Mouse (Mus musculus) MEL-GATA-1-ER (cell line): ENCODE measurements around the gene Entpd1.
A peak's percentile ranks its signal among the peaks of the same experiment; 100 is the strongest.
"Not testable (repeated sequence)": the region's sequence is repeated elsewhere in the genome, so short reads cannot be mapped to it uniquely, and the experiment has no call there.

Experiments used
- DNase-seq: peaks from one replicate; pipeline ENCODE4 v3.0.0-alpha.2; 2012; ENCODE audit warnings: low read depth; ENCODE audit errors: extremely low read depth

Entpd1 gene

DNA sequence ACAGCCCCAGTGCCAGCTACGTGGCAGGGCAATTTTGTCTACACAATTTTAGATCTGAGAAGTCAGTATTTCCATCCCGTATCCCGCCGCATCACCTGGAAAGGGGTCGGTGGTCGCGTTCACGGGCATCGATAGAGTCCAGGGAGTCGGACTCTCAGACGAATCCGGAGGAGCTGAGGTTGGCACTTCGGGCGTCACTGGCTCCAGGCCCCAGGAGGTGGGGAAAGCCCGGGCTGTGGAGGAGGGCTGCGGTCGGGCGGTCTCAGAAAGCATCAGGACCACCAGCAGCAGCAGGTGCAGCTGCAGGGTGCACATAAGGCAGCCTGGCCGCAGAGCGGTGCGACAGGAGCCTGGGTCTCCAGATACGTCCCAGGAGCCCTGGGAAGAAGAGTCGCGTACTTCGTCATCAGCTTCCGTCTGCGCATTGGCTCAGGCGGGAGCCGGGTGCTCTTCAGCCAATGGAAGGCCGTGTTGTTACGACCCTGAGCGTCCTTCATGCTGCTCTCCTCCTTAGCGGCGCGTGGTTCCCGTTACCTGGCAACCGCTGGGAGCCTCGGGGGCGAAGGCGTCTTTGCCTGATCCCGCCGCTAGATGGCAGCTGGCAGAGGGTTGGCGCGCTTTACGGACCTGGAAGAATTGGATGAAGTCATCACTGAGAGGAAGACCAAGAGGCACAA lies at the start of gene Entpd1, which contains the start of gene Tctn3:
Gene Entpd1, plus strand, starts transcription at position 537 of the 677 bp plus-strand sequence.
Gene Tctn3, minus strand, starts transcription at position 404 of the 677 bp plus-strand sequence.
- DNase-seq = peak; percentile 95

DNA sequence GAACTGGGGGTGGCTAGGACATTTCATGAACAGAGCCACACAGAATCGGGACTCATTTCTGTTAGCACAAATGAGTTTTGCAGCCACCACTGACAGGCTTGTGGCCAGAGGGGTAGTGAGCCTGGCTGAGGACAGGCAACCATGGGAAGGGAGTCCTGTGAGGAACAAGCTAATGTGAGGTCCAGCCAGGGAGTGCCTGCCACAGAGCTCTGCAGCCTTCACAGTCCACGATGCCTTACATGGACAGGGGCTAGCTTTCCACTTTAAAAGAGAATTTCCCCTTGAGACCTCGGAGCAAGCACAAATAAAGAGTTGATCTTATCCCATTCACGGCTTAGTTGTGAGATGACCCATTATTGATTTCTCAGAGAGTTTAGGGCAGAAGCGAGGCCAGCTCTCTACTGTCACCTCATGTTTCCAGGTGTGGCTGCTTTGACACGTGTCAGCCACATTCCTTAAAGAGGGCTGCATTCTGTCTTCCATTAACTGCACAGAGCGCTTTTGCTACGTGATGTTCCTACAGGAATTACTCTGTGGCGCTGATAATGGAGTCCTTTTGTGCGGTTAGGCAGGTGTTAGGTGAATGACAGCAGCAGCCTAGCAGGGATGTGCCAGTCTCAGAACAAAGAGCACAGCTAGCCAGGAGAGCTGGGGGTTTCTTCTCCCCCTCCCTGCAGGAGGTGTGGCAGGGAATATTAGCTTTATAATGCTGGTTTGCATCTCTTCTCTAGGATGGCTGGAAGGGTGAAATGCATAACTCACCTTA lies 48.1 kb upstream of the Entpd1 start:
- DNase-seq = no peak

- no peak for DNase-seq
Measured at GRCm38 (mm10) chr19:40567616-40568015, 44.5 kb upstream of the Entpd1 start.

DNA sequence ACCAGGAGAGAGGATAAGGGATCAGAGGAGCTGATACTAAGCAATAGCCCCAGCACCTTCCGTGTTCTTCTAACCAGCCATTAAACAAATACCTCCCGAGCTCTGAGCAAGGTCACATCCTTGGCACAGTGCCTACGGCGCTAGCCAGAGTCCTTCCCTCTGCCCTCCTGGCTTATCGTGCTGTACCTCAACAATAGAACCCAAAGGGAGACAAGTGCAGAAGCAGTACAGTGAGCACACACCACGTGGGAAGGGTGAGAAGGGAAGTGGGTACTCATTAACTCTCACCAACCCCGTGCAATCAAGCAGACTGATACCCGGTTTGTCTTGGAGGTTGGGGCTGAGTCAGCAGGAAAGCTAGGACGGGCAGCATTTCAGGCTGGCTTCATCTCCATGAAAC lies 41.4 kb upstream of the Entpd1 start:
- DNase-seq = no peak

GRCm38 (mm10) chr19:40575438-40575837 lies 36.7 kb upstream of the Entpd1 start:
- no peak for DNase-seq

DNA sequence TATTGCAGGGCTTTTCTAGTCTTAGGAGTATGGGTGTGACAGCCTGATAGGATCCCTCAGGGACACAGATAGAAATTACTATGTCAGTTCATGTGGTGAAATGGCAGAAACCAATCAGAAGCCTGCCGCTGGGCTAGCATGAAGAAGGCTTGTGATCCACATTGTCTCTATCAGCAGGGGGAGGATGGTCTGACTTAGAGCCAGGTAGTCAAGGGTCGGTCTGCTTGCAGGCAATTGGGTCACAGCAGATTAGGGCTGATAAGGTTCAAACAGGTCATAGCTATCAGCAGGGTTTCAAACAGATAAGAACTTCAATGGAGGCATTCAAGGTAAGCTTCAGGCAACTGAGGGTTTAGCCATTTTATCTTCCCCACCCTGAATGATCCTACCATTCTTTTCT lies 31.3 kb upstream of the Entpd1 start:
- DNase-seq = no peak

DNA sequence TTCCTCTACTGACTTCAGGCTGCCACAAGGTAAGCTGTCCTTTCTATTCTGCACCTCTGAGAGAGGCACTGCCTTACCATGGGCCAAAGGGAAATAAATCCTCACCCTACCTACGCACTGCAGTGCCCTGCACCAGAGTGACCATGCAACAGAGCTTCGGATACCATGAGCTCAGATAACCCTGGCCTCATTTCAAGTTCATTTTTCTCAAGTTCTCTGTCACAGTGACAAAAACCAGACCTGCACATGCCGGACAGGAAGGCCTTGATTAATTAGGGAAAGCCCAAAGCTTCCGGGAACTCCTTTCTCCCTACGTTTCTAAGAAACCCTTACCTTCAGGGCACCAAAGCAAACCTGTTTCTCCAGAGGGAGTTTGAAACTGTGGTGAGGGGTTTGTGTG lies 30.5 kb upstream of the Entpd1 start:
- no peak for DNase-seq

- DNase-seq = no peak
Measured at GRCm38 (mm10) chr19:40586908-40587307, 25.3 kb upstream of the Entpd1 start.

DNA sequence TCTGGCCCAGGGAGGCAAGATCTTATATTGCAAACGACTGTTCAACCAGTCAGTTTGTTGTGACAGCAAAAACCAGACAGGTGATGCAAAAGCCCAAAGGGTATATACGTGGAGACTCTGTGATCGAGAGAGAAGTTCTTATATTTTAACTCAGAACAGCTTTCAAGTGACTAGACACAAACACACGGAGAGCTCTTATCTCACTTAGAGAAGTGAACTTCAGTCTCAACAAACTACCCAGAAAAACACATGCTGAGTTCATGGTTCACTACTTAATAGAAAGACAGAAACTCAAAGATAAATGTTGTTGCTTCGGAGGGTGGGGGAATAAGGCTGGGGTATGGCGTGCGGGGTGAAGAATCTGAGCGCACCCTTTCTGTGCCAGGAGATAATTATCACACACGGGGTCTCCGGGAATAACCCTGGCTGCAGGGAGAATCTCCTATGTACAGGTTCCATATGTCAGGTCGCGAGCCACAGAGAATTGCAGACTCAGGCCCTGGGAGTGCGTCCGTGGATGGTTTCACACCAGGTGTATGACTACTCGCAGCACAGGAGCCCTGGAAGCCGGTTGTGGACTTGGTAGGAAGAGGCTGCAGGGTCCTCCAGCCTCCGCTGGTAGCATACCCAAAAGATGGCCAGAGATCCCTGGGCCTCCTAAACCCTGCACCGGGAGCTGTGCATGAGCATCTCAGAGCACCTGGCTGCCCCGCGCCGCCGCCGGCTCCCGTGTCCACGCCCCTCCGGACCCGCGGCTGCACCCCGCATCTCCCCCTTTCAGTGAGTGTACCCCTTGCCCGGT lies 24.5 kb upstream of the Entpd1 start:
- DNase-seq = peak; percentile 34

DNA sequence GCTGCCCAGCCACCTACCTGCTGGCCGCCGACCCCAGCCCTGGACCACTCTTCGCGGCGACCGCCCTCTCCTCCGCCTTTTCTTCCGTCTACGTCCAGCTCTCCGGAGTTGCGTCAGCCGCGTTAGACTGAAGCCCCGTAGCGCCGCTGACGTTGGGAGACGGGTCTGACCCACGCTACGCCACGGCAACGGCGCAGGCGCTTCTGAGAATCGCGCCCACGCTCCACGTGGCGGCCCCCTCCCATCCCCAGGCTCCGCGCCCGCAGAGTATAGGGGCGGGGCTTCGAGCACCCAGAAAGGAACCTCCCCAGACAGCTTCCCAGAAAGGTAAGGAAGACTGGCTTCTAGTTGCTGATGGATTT lies 23.9 kb upstream of the Entpd1 start, which contains the start of gene Aldh18a1:
Gene Aldh18a1, minus strand, starts transcription at position 171 of the 362 bp plus-strand sequence.
- peak; percentile 68 for DNase-seq

- DNase-seq = peak; percentile 90
Measured at GRCm38 (mm10) chr19:40588847-40589529, 23.2 kb upstream of the Entpd1 start.

GRCm38 (mm10) chr19:40589530-40589880 lies 22.7 kb upstream of the Entpd1 start:
- DNase-seq = no peak

GRCm38 (mm10) chr19:40595231-40595630 lies 16.9 kb upstream of the Entpd1 start:
- no peak for DNase-seq

DNA sequence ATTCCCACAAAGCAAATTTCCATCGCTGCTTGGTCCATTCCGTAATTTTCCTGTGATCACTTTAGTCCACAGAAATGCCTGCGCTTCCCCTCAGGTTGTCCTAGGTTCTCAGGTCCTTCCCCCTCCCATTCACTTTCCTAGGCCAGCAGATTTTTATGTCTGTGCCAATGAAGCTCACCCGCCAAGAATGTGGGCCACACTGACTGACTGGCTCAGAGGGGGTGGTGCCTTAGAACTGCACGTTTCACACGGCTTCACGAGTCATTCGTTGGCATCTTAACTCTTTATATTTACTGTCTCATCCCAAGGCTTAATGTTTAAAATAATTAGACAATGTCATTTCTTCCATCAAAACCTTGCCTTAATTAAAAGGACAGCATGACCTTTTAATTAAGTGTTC lies 16.3 kb upstream of the Entpd1 start:
- no peak for DNase-seq

- DNase-seq = not testable (repeated sequence)
Measured at GRCm38 (mm10) chr19:40600846-40601245, 11.3 kb upstream of the Entpd1 start.

DNA sequence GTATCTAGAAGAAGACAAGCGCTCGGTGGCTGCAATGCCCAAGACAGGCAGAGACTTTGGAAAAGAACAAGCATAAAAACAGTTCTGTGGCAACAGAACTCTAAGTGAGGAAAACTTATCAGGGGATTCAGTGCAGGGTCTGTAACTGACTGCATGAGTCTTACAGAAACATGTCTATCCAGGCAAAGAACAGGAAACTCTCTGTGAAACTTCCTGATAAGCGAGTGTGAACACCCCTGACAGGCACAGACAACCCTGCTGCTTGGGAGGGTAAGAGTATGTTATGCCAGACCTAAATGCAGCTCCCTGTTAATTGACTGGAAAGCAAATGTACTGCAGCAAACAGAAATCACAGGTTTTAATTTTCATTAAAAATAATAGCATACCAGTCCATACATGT lies 10.3 kb upstream of the Entpd1 start:
- DNase-seq = peak; percentile 18

GRCm38 (mm10) chr19:40605189-40605588 lies 7.0 kb upstream of the Entpd1 start:
- DNase-seq = no peak

DNA sequence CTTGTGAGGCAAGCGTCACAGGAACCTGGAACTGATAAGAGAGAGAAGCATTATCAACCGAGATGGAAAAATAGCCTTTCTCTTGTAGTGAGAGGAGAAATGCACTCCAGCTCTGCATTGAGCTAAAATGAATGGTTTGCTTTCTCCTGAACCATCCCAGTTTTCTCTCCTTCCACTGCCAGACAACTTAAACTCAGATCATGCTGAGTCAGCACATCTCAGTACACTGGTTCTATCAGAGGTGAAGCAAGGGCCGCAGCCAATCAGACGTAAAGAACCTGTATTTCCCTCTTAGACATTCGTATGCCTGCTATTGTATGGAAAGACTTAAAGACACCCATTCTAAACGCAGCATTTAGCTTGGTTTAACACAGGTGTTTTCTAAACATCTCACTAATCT lies 4.5 kb upstream of the Entpd1 start:
- DNase-seq = no peak

DNA sequence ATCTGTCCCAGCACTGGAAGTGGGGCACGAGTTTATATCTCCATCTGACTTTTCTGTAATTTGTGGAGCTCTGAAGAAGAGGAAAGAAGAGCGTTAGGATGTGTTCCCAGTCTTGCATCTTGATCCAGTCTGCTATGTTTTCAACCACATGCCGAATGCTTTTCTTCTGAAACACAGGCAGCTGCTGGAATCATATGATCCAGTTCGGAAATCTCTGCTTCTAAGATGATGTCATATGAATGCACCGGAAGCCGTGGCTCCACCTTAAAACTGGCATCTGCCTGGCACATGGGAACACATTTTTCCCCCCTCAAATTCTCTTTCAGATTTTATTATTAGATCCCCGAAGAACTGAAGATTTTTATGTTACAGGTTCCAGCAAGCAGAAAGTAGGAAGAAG lies 2.6 kb downstream of the Entpd1 start:
- DNase-seq = no peak

- no peak for DNase-seq
Measured at GRCm38 (mm10) chr19:40616021-40616420, 3.9 kb downstream of the Entpd1 start.

- not testable (repeated sequence) for DNase-seq
Measured at GRCm38 (mm10) chr19:40621616-40622015, 9.4 kb downstream of the Entpd1 start.
